Mouse (Mus musculus) CH12.LX (cell line): ENCODE measurements at regions not wholly inside any gene's neighbourhood (a gene's known extent, or its start where the extent isn't known, plus 50 kb on each side); places are given as distances from the start of the nearest gene placed in this dataset.

Experiments used
- DNase-seq: peaks from one replicate; pipeline ENCODE4 v3.0.0-alpha.2; 2013; ENCODE audit errors: extremely low read depth
- H3K27ac ChIP-seq: 2 replicates; pipeline ENCODE4 v1.5.1; 2012; ENCODE audit warnings: low read depth, mild to moderate bottlenecking, control low read depth, moderate library complexity; ENCODE audit not compliant: insufficient read depth
- H3K27me3 ChIP-seq: replicated peaks from 2 replicates; pipeline ENCODE3; 2012; ENCODE audit warnings: inconsistent platforms
- H3K36me3 ChIP-seq, 2 experiments: replicated peaks in 1 of 2; 2 replicates each; pipeline versions ENCODE3 to v1.6.1; 2012; ENCODE audit warnings: inconsistent platforms in 1 of 2, low read length in 1 of 2, mild to moderate bottlenecking in 1 of 2, mixed read lengths in 1 of 2, moderate library complexity in 1 of 2; ENCODE audit not compliant: control insufficient read depth in 1 of 2, insufficient read depth in 1 of 2
- H3K4me1 ChIP-seq, 2 experiments: 2 replicates each; pipeline ENCODE4 v1.6.1; 2012; ENCODE audit warnings: inconsistent platforms in 1 of 2, moderate library complexity in 1 of 2; ENCODE audit not compliant: insufficient read depth in 2 of 2, control insufficient read depth in 1 of 2
- H3K4me2 ChIP-seq: 2 replicates; pipeline ENCODE4 v1.6.1; 2012; ENCODE audit warnings: low read depth, mild to moderate bottlenecking, control low read depth; ENCODE audit not compliant: poor library complexity, insufficient read depth, severe bottlenecking
- H3K4me3 ChIP-seq, 3 experiments: fragments of 150-350 bp in 1 of 3; sonication (generic) in 1 of 3; replicated peaks in 1 of 3; 2 replicates each; pipeline versions ENCODE3 to v1.5.1; 2011 to 2012; ENCODE audit warnings: low read depth in 2 of 3, low read length in 2 of 3, mild to moderate bottlenecking in 2 of 3, moderate library complexity in 2 of 3, control low read depth in 1 of 3, improper control_type of control experiment in 1 of 3, inconsistent platforms in 1 of 3, mixed read lengths in 1 of 3; ENCODE audit not compliant: poor library complexity in 1 of 3
- H3K79me2 ChIP-seq: replicated peaks from 2 replicates; pipeline ENCODE4 v1.6.1; 2012; ENCODE audit warnings: mild to moderate bottlenecking, moderate library complexity; ENCODE audit not compliant: control insufficient read depth, poor library complexity, insufficient read depth, severe bottlenecking; ENCODE audit errors: extremely low read depth
- H3K9ac ChIP-seq: 2 replicates; pipeline ENCODE4 v1.6.1; 2012; ENCODE audit warnings: low read depth, mild to moderate bottlenecking, control low read depth, moderate library complexity; ENCODE audit not compliant: insufficient read depth
- H3K9me3 ChIP-seq: replicated peaks from 2 replicates; pipeline ENCODE3; 2012; ENCODE audit warnings: low read length, inconsistent platforms, mixed read lengths
- CHD1 ChIP-seq: IDR thresholded peaks from 2 replicates; pipeline ENCODE4 v1.6.1; 2012; ENCODE audit warnings: low read depth, low read length, improper control_type of control experiment, inconsistent platforms
- CTCF ChIP-seq, 2 experiments: IDR thresholded peaks in 1 of 2; conservative IDR thresholded peaks in 1 of 2; 2 replicates each; pipeline ENCODE4 v1.5.1; 2011 to 2012; ENCODE audit warnings: low read depth in 2 of 2, low read length in 2 of 2, improper control_type of control experiment in 1 of 2, inconsistent platforms in 1 of 2, mild to moderate bottlenecking in 1 of 2, moderate library complexity in 1 of 2
- ELF1 ChIP-seq: IDR thresholded peaks from 2 replicates; pipeline ENCODE4 v1.6.1; 2014; ENCODE audit warnings: low read depth, mild to moderate bottlenecking, inconsistent platforms, low read length, improper control_type of control experiment
- ETS1 ChIP-seq: conservative IDR thresholded peaks from 2 replicates; pipeline ENCODE4 v1.6.1; 2012; ENCODE audit warnings: low read depth, mild to moderate bottlenecking, inconsistent platforms, low read length, improper control_type of control experiment, moderate library complexity
- JUN ChIP-seq: IDR thresholded peaks from 2 replicates; pipeline ENCODE4 v1.6.1; 2011; ENCODE audit warnings: low read depth, mild to moderate bottlenecking, low read length, improper control_type of control experiment, moderate library complexity; ENCODE audit not compliant: insufficient read depth
- JUND ChIP-seq: conservative IDR thresholded peaks from 2 replicates; pipeline ENCODE4 v1.6.1; 2011; ENCODE audit warnings: low read depth, low read length, improper control_type of control experiment
- KAT2A ChIP-seq: IDR thresholded peaks from 2 replicates; pipeline ENCODE4 v1.6.1; 2012; ENCODE audit warnings: low read length, improper control_type of control experiment, inconsistent platforms; ENCODE audit not compliant: insufficient replicate concordance
- MAZ ChIP-seq: IDR thresholded peaks from 2 replicates; pipeline ENCODE4 v1.6.1; 2012; ENCODE audit warnings: low read depth, mild to moderate bottlenecking, inconsistent platforms, low read length, improper control_type of control experiment, moderate library complexity
- NRF1 ChIP-seq: IDR thresholded peaks from 2 replicates; pipeline ENCODE4 v1.6.1; 2014; ENCODE audit warnings: low read depth, mild to moderate bottlenecking, inconsistent platforms, low read length, improper control_type of control experiment, moderate library complexity
- POLR2A ChIP-seq: IDR thresholded peaks from 2 replicates; pipeline ENCODE4 v1.6.1; 2011; ENCODE audit warnings: low read depth, mild to moderate bottlenecking, improper control_type of control experiment, low read length
- RAD21 ChIP-seq: IDR thresholded peaks from 2 replicates; pipeline ENCODE4 v1.6.1; 2011; ENCODE audit warnings: low read depth, mild to moderate bottlenecking, low read length, improper control_type of control experiment, moderate library complexity
- RCOR1 ChIP-seq: conservative IDR thresholded peaks from 2 replicates; pipeline ENCODE4 v1.6.1; 2012; ENCODE audit warnings: low read depth, mild to moderate bottlenecking, inconsistent platforms, low read length, improper control_type of control experiment
- SIN3A ChIP-seq: IDR thresholded peaks from 2 replicates; pipeline ENCODE4 v1.6.1; 2012; ENCODE audit warnings: low read length, improper control_type of control experiment, inconsistent platforms
- SMC3 ChIP-seq: IDR thresholded peaks from 2 replicates; pipeline ENCODE4 v1.6.1; 2011; ENCODE audit warnings: low read depth, low read length, improper control_type of control experiment
- USF1 ChIP-seq: IDR thresholded peaks from 2 replicates; pipeline ENCODE4 v1.6.1; 2014; ENCODE audit warnings: low read depth, mild to moderate bottlenecking, inconsistent platforms, low read length, improper control_type of control experiment
- ZKSCAN1 ChIP-seq: IDR thresholded peaks from 2 replicates; pipeline ENCODE4 v1.6.1; 2012; ENCODE audit warnings: low read depth, inconsistent platforms, low read length, improper control_type of control experiment, borderline replicate concordance
- ZNF384 ChIP-seq: IDR thresholded peaks from 2 replicates; pipeline ENCODE4 v1.6.1; 2012; ENCODE audit warnings: low read depth, low read length, improper control_type of control experiment, inconsistent platforms
- dilution Hi-C: fragments of 300-500 bp; cut with MboI; formaldehyde crosslinking; loops from 2 replicates; pipeline ENCODE4 v1.14.3; 2020; ENCODE audit warnings: low sequenced_read_pairs; ENCODE audit not compliant: extremely low pct_unique_long_range_greater_than_20kb, extremely low pct_ligation_motif_present
- in situ Hi-C: fragments of 300-500 bp; cut with MboI; formaldehyde crosslinking; loops from 3 replicates; pipeline ENCODE4 v1.14.3; 2019; ENCODE audit warnings: low sequenced_read_pairs, low pct_ligation_motif_present, low pct_unique_long_range_greater_than_20kb, mixed read lengths

- H3K9ac ChIP-seq: no peak overlapping the region
- H3K9me3 ChIP-seq: no peaks in the 10 kb centered on the region
- dilution Hi-C loops: no loop called here
- DNase-seq: no peak
- no peak overlapping the region for H3K4me2 ChIP-seq
- no peaks in the 10 kb centered on the region for H3K36me3 ChIP-seq
- H3K27me3 ChIP-seq: no peaks in the 10 kb centered on the region
- no peak overlapping the region for H3K4me3 ChIP-seq
- H3K27ac ChIP-seq: no peak overlapping the region
- 0 out of 4 replicates have a peak, but pooled peaks cover 0 to 5% of the 10 kb centered on the region in 2 experiments for H3K4me1 ChIP-seq
- H3K79me2 ChIP-seq: no peaks in the 10 kb centered on the region
- no peak for TF ChIP-seq USF1
- no peak for TF ChIP-seq NRF1
- TF ChIP-seq ZNF384: no peak
- no peak for TF ChIP-seq KAT2A
- TF ChIP-seq RAD21: no peak
- no peak for TF ChIP-seq SIN3A
- no peak for TF ChIP-seq ZKSCAN1
- TF ChIP-seq MAZ: no peak
- TF ChIP-seq ETS1: no peak
- TF ChIP-seq ELF1: no peak
- TF ChIP-seq POLR2A: no peak
- in situ Hi-C loops: no loop called here
These were observed 1122.3 kb upstream of the Cited2 start for GRCm38 (mm10) chr10:16600551-16601224.

- H3K4me3 ChIP-seq: no peak overlapping the region
- H3K79me2 ChIP-seq: no peaks in the 10 kb centered on the region
- in situ Hi-C loops: no loop called here
- DNase-seq: no peak
- 0 out of 4 replicates have a peak, but pooled peaks cover 0 to 5% of the 10 kb centered on the region in 2 experiments for H3K4me1 ChIP-seq
- dilution Hi-C loops: no loop called here
- TF ChIP-seq KAT2A (no peak), RCOR1 (no peak), CHD1 (no peak), CTCF (conservative IDR thresholded peaks at IDR 0.05 in 1 of 2, IDR thresholded peaks at IDR 0.05 in 1 of 2; ENCODE audit: low read depth in 2 of 2, low read length in 2 of 2) (no peak), JUN (no peak), MAZ (no peak), SIN3A (no peak), JUND (no peak), SMC3 (no peak)
- TF ChIP-seq, all 38 proteins: peak for 0
- Histone ChIP-seq H3K9ac (no peak overlapping the region), H3K4me2 (no peak overlapping the region), H3K27me3 (no peaks in the 10 kb centered on the region), H3K36me3 (no peaks in the 10 kb centered on the region), H3K27ac (no peak overlapping the region), H3K9me3 (no peaks in the 10 kb centered on the region)
These were observed 1121.8 kb upstream of the Cited2 start for GRCm38 (mm10) chr10:16601225-16601595.
